Mouse (Mus musculus): ENCODE results near the gene Gnpda2. TPM values are rescaled to one million over a fixed set of nuclear protein-coding genes. Genes with fewer than 3 reads are reported as not detected.

The Gnpda2 gene
- polyA plus RNA-seq, 1 experiment from 2014 or later, result 37.7 TPM

GRCm38 (mm10) chr5:69556628-69557403 is 35.3 kb downstream of the Gnpda2 start, which contains the start of gene Guf1:
Guf1 (plus strand) TSS chr5:69556923.
- peak within 1 kb of the TSS; percentile 63 for H3K4me2 ChIP-seq
- H3K4me3 ChIP-seq (ENCODE audit: low read depth, low read length), result peak within 1 kb of the TSS; percentile 92
- under 1% methylated on average over 71 of the region's 72 CpGs for WGBS
- no peaks in the 10 kb centered on the region for H3K27me3 ChIP-seq (ENCODE audit: insufficient read depth, low read length)
- peak within 1 kb of the TSS; percentile 91 for H3K9ac ChIP-seq
- peak; percentile 47; the same call in 1 of the 2 replicates for TF ChIP-seq CTCF (IDR thresholded peaks at IDR 0.05; ENCODE audit: low read depth)
- no peaks in the 10 kb centered on the region for H3K4me1 ChIP-seq (ENCODE audit: insufficient read depth)
- DNase-seq (peak; percentile 95), ATAC-seq (ENCODE audit: insufficient read depth) (peak; percentile 94)
- no peaks in the 10 kb centered on the region for H3K9me3 ChIP-seq (ENCODE audit: low read depth, low read length)
- H3K36me3 ChIP-seq (ENCODE audit: insufficient read depth), result peaks cover 20% of the 10 kb centered on the region; the same call in 1 of the 2 replicates
- H3K27ac ChIP-seq (ENCODE audit: low read depth), result peak within 1 kb of the TSS; percentile 88

GRCm38 (mm10) chr5:69542489-69542888 is 49.7 kb downstream of the Gnpda2 start, which contains the start of gene Yipf7:
Yipf7 (minus strand) TSS chr5:69542648.
- Histone ChIP-seq H3K27ac (ENCODE audit: low read depth) (no peak within 1 kb of the TSS), H3K36me3 (ENCODE audit: insufficient read depth) (no peaks in the 10 kb centered on the region), H3K4me2 (no peak within 1 kb of the TSS), H3K27me3 (ENCODE audit: insufficient read depth, low read length) (no peaks in the 10 kb centered on the region), H3K4me3 (ENCODE audit: low read depth, low read length) (no peak within 1 kb of the TSS), H3K9me3 (ENCODE audit: low read depth, low read length) (no peaks in the 10 kb centered on the region), H3K4me1 (ENCODE audit: insufficient read depth) (no peaks in the 10 kb centered on the region), H3K9ac (no peak within 1 kb of the TSS)
- ATAC-seq (ENCODE audit: insufficient read depth), result no peak
- no peak for DNase-seq
- WGBS, result 56% methylated on average over 4 of the region's 4 CpGs
- TF ChIP-seq CTCF (IDR thresholded peaks at IDR 0.05; ENCODE audit: low read depth), result no peak

GRCm38 (mm10) chr5:69541680-69542079 is 50.5 kb downstream of the Gnpda2 start:
- ATAC-seq (ENCODE audit: insufficient read depth), result no peak
- H3K4me1 ChIP-seq (ENCODE audit: insufficient read depth), result no peaks in the 10 kb centered on the region

GRCm38 (mm10) chr5:69523944-69524343 is 68.2 kb downstream of the Gnpda2 start:
- Histone ChIP-seq H3K9ac (no peak overlapping the region), H3K27me3 (ENCODE audit: insufficient read depth, low read length) (no peaks in the 10 kb centered on the region), H3K4me1 (ENCODE audit: insufficient read depth) (no peaks in the 10 kb centered on the region), H3K36me3 (ENCODE audit: insufficient read depth) (no peaks in the 10 kb centered on the region), H3K9me3 (ENCODE audit: low read depth, low read length) (no peaks in the 10 kb centered on the region), H3K4me3 (ENCODE audit: low read depth, low read length) (no peak overlapping the region), H3K27ac (ENCODE audit: low read depth) (no peak overlapping the region), H3K4me2 (no peak overlapping the region)
- DNase-seq, result no peak
- no peak for TF ChIP-seq CTCF (IDR thresholded peaks at IDR 0.05; ENCODE audit: low read depth)
- ATAC-seq (ENCODE audit: insufficient read depth), result no peak

More at GRCm38 (mm10) chr5:69541680-69542079, 50.5 kb downstream of the Gnpda2 start:
- Histone ChIP-seq H3K9me3 (ENCODE audit: low read depth, low read length) (no peaks in the 10 kb centered on the region), H3K27me3 (ENCODE audit: insufficient read depth, low read length) (no peaks in the 10 kb centered on the region), H3K36me3 (ENCODE audit: insufficient read depth) (no peaks in the 10 kb centered on the region), H3K9ac (no peak overlapping the region), H3K4me2 (no peak overlapping the region), H3K4me3 (ENCODE audit: low read depth, low read length) (no peak overlapping the region), H3K27ac (ENCODE audit: low read depth) (no peak overlapping the region)
- DNase-seq, result no peak
- 64% methylated on average over 1 of the region's 1 CpGs for WGBS
- TF ChIP-seq CTCF (IDR thresholded peaks at IDR 0.05; ENCODE audit: low read depth), result no peak

Other genes with a start within 250 kb of the Gnpda2 start
- 0.17 and 0.20 TPM in 2 replicates for gene Yipf7, start 49.7 kb downstream of the Gnpda2 start, polyA plus RNA-seq (2014; fragmentation: Nextera tagmentation; extraction: Ambion mirVana)
- 45.6 and 47.2 TPM in 2 replicates for gene Guf1, start 35.4 kb downstream of the Gnpda2 start, polyA plus RNA-seq (2014; fragmentation: Nextera tagmentation; extraction: Ambion mirVana)

Data from lung, embryonic 14.5 days (tissue).